ENCODE assay signal across 12 mouse cellular contexts in the genomic region with DNA sequence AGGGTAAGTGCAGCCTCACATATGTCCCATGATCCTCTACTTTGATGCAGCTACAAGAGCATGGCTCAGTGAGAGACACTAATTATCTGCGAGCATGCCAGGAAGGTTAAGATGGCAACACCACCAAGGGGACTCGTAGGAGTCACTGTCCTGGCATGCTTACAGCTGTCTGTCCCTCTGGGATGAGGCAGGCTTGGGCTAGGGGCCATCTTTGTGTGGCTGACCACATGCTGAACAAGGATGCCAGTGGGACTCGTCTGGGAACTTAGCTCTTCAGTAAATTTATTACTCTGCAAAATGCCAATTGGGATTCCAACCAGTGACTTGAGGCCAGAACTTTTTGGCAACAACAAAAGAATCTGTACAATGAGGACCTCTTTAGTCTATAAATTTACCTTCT.
"Had no signal": no experiment of that assay in that cellular context is flagged by ENCODE, and none has a peak within 500 bp of the region (broad histone marks: within the 10 kb centered on the region; RNA-seq: fewer than 3 reads in every experiment).

No protein-coding gene starts in this region.

- H3K27me3 ChIP-seq: limb, embryonic 13.5 days; midbrain, embryonic 13.5 days; neural tube, embryonic 12.5 days; stomach, embryonic 15.5 days had no signal

- H3K9ac ChIP-seq: limb, embryonic 13.5 days; liver, embryonic 14.5 days; midbrain, embryonic 13.5 days; neural tube, embryonic 12.5 days; stomach, embryonic 15.5 days had no signal

- ATAC-seq: midbrain, embryonic 13.5 days had no signal

- H3K4me3 ChIP-seq: limb, embryonic 13.5 days; midbrain, embryonic 13.5 days; myocyte; neural tube, embryonic 12.5 days; stomach, embryonic 15.5 days had no signal

- H3K4me1 ChIP-seq: limb, embryonic 13.5 days; stomach, embryonic 15.5 days had no signal

- DNase-seq: kidney, adult 8-10 months; kidney, postnatal 25 days; lung, adult 18-20 months; retina, postnatal 1 day; thymus, adult 18-20 months; thymus, postnatal 14 days had no signal

- H3K36me3 ChIP-seq: stomach, embryonic 15.5 days had no signal

- H3K9me3 ChIP-seq: limb, embryonic 13.5 days; midbrain, embryonic 13.5 days; neural tube, embryonic 12.5 days; stomach, embryonic 15.5 days had no signal

- H3K4me2 ChIP-seq: limb, embryonic 13.5 days; midbrain, embryonic 13.5 days; neural tube, embryonic 12.5 days; stomach, embryonic 15.5 days had no signal

- H3K27ac ChIP-seq: limb, embryonic 13.5 days; liver, embryonic 14.5 days; midbrain, embryonic 13.5 days; neural tube, embryonic 12.5 days; stomach, embryonic 15.5 days had no signal
